Mouse (Mus musculus) cerebellum, adult 2 months (tissue): ENCODE measurements around the gene Igf1r.

Experiments
- CTCF ChIP-seq: fragments of 200-500 bp; IDR thresholded peaks from 2 replicates; pipeline ENCODE4 v1.5.1; 2011; ENCODE audit warnings: low read depth, mild to moderate bottlenecking, control low read depth, low read length, moderate library complexity, borderline replicate concordance; ENCODE audit not compliant: insufficient read depth
- POLR2A ChIP-seq: fragments of 200-500 bp; IDR thresholded peaks from 2 replicates; pipeline ENCODE4 v1.6.1; 2011; ENCODE audit warnings: low read length, control low read depth, borderline replicate concordance; ENCODE audit not compliant: insufficient read depth

- TF ChIP-seq CTCF = no peak
- TF ChIP-seq POLR2A = no peak
Observed at GRCm38 (mm10) chr7:67981956-67982355, 29.3 kb downstream of the Igf1r start.
